Mouse (Mus musculus) limb, embryonic 13.5 days (tissue): ENCODE measurements at regions not wholly inside any gene's neighbourhood (a gene's known extent, or its start where the extent isn't known, plus 50 kb on each side); places are given as distances from the start of the nearest gene placed in this dataset.

Experiments
- ATAC-seq: fragments of 200-750 bp; cut with Nextera tagmentation; 2 replicates; pipeline ENCODE4 v1.8.0; 2017; ENCODE audit warnings: low read depth, moderate number of reproducible peaks, moderate TSS enrichment; ENCODE audit not compliant: low FRiP score
- H3K27ac ChIP-seq: fragments of 300-500 bp; sonication (generic); 2 replicates; pipeline ENCODE4 v1.5.1; 2015; ENCODE audit warnings: inconsistent platforms, mild to moderate bottlenecking, moderate library complexity
- H3K27me3 ChIP-seq: fragments of 300-500 bp; sonication (generic); 2 replicates; pipeline ENCODE4 v1.6.1; 2015; ENCODE audit warnings: mild to moderate bottlenecking, inconsistent platforms
- H3K36me3 ChIP-seq: fragments of 300-500 bp; sonication (generic); 2 replicates; pipeline ENCODE4 v1.6.1; 2015; ENCODE audit warnings: inconsistent platforms, mild to moderate bottlenecking, moderate library complexity
- H3K4me1 ChIP-seq: fragments of 300-500 bp; sonication (generic); 2 replicates; pipeline ENCODE4 v1.6.1; 2015; ENCODE audit warnings: inconsistent platforms
- H3K4me2 ChIP-seq: fragments of 300-500 bp; sonication (generic); replicated peaks from 2 replicates; pipeline ENCODE4 v1.6.1; 2015; ENCODE audit warnings: inconsistent platforms, mild to moderate bottlenecking, moderate library complexity
- H3K4me3 ChIP-seq: fragments of 300-500 bp; sonication (generic); 2 replicates; pipeline ENCODE4 v1.5.1; 2015; ENCODE audit warnings: moderate library complexity, mild to moderate bottlenecking, inconsistent platforms
- H3K9ac ChIP-seq: fragments of 300-500 bp; sonication (generic); 2 replicates; pipeline ENCODE4 v1.6.1; 2015; ENCODE audit warnings: mild to moderate bottlenecking, inconsistent platforms
- H3K9me3 ChIP-seq: fragments of 300-500 bp; sonication (generic); 2 replicates; pipeline ENCODE4 v1.6.1; 2016; ENCODE audit warnings: inconsistent platforms
- WGBS: fragments of 180-500 bp; shearing (Covaris S2); methylation state at CpG from one replicate; pipeline ENCODE4 v1.1.7; 2015; 5-methylcytosine and 5-hydroxymethylcytosine counted together

DNA sequence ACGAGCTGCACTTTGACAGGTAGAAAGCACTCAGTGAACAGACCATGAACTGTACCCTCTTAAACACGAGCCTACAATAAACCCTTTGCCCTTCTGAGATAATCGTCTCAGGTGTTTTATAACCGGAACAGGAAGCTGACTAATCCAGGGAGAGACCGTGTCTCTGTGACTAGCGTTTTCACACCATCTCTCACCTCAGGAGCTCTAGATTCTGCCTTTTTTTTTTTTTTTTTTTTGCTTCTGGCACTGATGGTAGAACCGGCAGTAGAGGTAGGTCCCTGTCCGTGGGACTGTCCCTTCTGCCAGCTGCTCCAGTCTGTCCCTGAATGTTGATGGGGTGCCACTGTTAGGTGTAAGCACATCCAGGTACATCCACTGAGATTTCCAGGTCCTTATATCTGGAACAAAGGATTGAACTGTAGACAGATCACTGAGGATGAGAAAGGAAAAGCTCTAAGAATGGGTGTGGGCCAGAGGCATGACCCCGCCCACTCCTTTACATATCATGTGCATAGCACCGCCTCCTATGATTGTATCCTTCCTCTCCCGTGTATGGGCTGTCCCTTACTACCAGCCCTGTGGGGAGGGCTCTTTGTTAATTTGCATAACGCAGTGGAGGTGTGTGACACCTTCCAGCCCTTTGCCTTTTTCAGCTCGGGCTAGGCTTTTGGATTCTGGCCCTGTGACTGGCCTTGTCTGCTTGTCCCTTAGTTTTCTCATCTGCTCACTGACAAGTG, 70.7 kb upstream of the Lrpap1 start:
- Histone ChIP-seq H3K4me2 (no peak overlapping the region), H3K4me3 (no peak overlapping the region), H3K9ac (no peak overlapping the region), H3K27ac (no peak overlapping the region), H3K9me3 (no peaks in the 10 kb centered on the region), H3K36me3 (no peaks in the 10 kb centered on the region), H3K27me3 (no peaks in the 10 kb centered on the region), H3K4me1 (peaks cover 10% of the 10 kb centered on the region; the same call in 1 of the 2 replicates)
- no peak for ATAC-seq
- WGBS, result 35% methylated on average over 13 of the region's 13 CpGs

DNA sequence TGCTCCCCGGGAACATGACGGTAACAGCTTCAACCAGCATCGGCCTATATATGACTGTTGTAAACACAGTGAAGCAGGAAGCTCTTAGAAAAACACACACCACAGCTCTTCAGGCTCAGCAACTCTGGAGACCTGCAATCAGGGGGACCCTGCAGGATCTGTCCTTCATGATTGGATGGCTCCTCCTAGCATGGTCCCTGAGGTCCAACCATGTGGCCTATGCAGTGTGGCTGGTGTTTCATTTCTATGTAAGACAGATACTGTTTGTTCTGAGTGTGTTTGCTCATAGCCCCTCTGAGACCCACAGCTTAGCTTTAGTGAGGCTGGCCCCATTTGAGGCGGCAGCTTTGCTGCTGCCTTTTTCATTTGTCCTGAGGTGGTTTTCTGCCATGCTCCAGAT, 68.8 kb upstream of the Lrpap1 start:
- Histone ChIP-seq H3K27me3 (no peaks in the 10 kb centered on the region), H3K4me3 (no peak overlapping the region), H3K4me2 (no peak overlapping the region), H3K27ac (peak overlapping the region; percentile 48; the same call in 1 of the 2 replicates), H3K9me3 (no peaks in the 10 kb centered on the region), H3K9ac (no peak overlapping the region), H3K36me3 (no peaks in the 10 kb centered on the region), H3K4me1 (peaks cover 24% of the 10 kb centered on the region)
- WGBS, result 35% methylated on average over 4 of the region's 4 CpGs
- ATAC-seq, result no peak

- WGBS, result 64% methylated on average over 3 of the region's 3 CpGs
- ATAC-seq, result no peak
- no peak overlapping the region for H3K4me2 ChIP-seq
- 0 out of 2 replicates have a peak, but pooled peaks cover 10% of the 10 kb centered on the region for H3K9me3 ChIP-seq
- H3K9ac ChIP-seq, result no peak overlapping the region
- no peaks in the 10 kb centered on the region for H3K27me3 ChIP-seq
- peaks cover 24% of the 10 kb centered on the region for H3K4me1 ChIP-seq
- no peak overlapping the region for H3K27ac ChIP-seq
- no peaks in the 10 kb centered on the region for H3K36me3 ChIP-seq
- no peak overlapping the region for H3K4me3 ChIP-seq
Observed at GRCm38 (mm10) chr5:35171336-35171735, 65.8 kb upstream of the Lrpap1 start.

DNA sequence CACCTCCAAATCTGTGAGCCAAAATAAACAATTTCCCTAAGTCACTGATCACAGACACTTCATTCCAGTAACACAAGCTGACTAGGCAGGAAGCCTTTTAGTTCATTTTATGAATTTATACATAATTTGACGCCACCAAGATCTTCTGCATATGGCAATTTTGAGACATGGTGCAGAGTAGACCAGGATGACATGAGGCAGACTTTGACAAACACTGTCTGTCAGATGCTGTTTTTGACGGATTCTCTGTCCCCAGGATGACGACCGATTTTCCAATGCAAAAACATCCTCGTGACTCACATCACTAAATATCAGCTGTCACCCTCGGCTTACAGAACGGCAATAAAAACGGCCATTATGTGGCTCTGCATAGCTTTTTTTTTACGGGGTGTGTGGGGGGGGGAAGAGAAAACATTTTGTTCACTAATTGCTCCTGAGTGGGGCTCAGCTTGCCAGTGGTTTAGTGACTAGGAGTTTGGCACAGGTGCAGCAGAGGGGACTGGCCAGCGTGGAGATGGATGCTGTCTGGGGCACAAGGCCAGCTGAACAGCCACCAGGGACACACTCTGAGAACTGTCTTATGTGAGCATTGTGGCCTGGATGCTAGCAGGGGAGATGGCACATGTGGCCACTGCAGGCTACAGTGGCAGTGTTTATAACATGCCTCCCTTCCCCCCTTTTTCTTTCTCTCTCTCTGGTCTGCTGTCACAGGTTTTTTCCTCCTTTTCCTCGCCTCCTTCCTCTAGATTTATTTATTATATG, 65.0 kb upstream of the Lrpap1 start:
- Histone ChIP-seq H3K36me3 (no peaks in the 10 kb centered on the region), H3K27ac (peak overlapping the region; percentile 7; the same call in 1 of the 2 replicates), H3K9ac (no peak overlapping the region), H3K4me1 (peaks cover 24% of the 10 kb centered on the region), H3K4me2 (no peak overlapping the region), H3K4me3 (no peak overlapping the region), H3K27me3 (no peaks in the 10 kb centered on the region), H3K9me3 (0 out of 2 replicates have a peak, but pooled peaks cover 10% of the 10 kb centered on the region)
- WGBS, result 46% methylated on average over 11 of the region's 11 CpGs
- no peak for ATAC-seq

DNA sequence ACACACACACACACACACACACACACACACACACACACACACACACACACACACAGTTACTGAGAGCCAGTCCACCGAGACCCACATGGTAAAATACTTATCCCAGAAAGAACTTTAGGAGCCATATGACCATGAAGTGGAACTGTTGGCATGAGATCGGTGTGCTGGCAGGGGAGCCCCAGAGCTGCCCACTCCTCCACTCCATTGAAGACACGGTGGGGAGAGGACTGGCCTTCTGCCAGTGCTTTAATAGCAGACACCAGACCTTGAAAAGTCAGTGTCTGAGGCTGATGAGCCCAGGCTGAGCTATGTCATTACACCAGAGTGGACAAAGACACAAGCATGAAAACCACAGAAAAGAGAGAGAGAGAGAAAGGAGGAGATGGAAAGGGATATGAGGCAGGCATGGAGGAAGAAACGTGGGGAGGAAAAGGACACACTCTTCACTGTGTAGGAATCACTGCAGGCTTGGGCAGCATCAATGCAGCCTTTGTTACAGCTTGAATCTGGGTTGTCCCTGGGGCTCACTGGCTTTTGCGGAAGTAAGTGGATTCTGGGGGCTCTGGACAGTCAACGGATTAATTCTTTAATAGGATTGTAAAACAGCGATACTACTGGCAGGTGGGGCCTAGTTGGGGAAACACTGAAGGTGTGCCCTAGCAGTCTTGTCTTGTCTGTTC, 64.2 kb upstream of the Lrpap1 start:
- no peaks in the 10 kb centered on the region for H3K36me3 ChIP-seq
- 61% methylated on average over 7 of the region's 7 CpGs for WGBS
- ATAC-seq, result peak; percentile 63; the same call in 1 of the 2 replicates
- H3K4me2 ChIP-seq, result no peak overlapping the region
- H3K9ac ChIP-seq, result no peak overlapping the region
- H3K4me3 ChIP-seq, result no peak overlapping the region
- peaks cover 21% of the 10 kb centered on the region for H3K4me1 ChIP-seq
- H3K9me3 ChIP-seq, result 0 out of 2 replicates have a peak, but pooled peaks cover 10% of the 10 kb centered on the region
- peak overlapping the region; percentile 7; the same call in 1 of the 2 replicates for H3K27ac ChIP-seq
- no peaks in the 10 kb centered on the region for H3K27me3 ChIP-seq

- H3K4me3 ChIP-seq, result no peak overlapping the region
- H3K9ac ChIP-seq, result no peak overlapping the region
- H3K4me2 ChIP-seq, result no peak overlapping the region
- H3K9me3 ChIP-seq, result 0 out of 2 replicates have a peak, but pooled peaks cover 10% of the 10 kb centered on the region
- no peaks in the 10 kb centered on the region for H3K36me3 ChIP-seq
- peaks cover 15% of the 10 kb centered on the region for H3K4me1 ChIP-seq
- WGBS, result 75% methylated on average over 5 of the region's 5 CpGs
- no peak for ATAC-seq
- H3K27me3 ChIP-seq, result no peaks in the 10 kb centered on the region
- peak overlapping the region; percentile 15; the same call in 1 of the 2 replicates for H3K27ac ChIP-seq
Observed at GRCm38 (mm10) chr5:35168853-35169252, 63.3 kb upstream of the Lrpap1 start.

DNA sequence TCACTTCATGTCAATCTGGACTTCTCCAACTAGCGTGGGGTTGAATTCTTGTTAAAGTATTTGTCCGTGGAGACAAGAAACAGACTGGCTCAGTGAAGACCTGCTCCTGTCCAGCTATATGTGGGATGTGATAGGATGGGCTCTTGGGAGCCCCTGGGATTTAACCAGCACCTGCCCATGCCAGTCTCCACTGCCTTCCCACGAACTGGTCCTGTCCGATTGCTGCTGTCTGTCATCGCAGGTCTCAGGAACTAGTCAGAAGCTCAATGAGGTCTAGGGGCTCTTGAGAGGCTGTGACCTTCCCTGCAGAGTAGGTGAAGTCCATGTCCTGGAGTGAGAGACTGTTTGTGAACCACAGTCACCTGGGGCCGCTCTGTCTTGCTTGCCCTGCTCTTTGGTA, 62.8 kb upstream of the Lrpap1 start:
- Histone ChIP-seq H3K27ac (peak overlapping the region; percentile 15; the same call in 1 of the 2 replicates), H3K9ac (no peak overlapping the region), H3K36me3 (no peaks in the 10 kb centered on the region), H3K27me3 (no peaks in the 10 kb centered on the region), H3K4me2 (no peak overlapping the region), H3K9me3 (0 out of 2 replicates have a peak, but pooled peaks cover 10% of the 10 kb centered on the region), H3K4me1 (peaks cover 15% of the 10 kb centered on the region), H3K4me3 (no peak overlapping the region)
- 89% methylated on average over 6 of the region's 6 CpGs for WGBS
- ATAC-seq, result no peak

DNA sequence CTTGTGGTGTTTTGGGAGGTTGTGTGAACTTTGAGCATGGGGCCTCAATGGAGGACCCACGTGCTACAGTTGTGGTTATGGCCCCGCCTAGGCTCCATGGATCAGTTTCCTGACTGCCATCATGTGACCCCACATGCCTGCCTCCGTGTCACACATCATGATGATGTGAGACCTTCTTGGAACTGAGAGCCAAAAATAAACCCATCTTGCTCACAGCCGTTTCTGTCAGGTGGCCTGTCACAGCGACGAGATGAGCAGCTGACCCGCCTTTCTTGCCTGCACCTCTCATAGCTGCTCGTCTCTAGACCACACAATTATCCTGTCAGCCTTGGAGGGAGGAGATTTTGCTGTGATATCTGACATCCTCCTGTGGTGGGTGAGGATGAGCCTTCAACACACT, 60.4 kb upstream of the Lrpap1 start:
- Histone ChIP-seq H3K4me2 (no peak overlapping the region), H3K9ac (no peak overlapping the region), H3K4me3 (no peak overlapping the region), H3K4me1 (peaks cover 11% of the 10 kb centered on the region), H3K9me3 (0 out of 2 replicates have a peak, but pooled peaks cover 10% of the 10 kb centered on the region), H3K27me3 (no peaks in the 10 kb centered on the region), H3K27ac (no peak overlapping the region), H3K36me3 (no peaks in the 10 kb centered on the region)
- WGBS, result 71% methylated on average over 8 of the region's 8 CpGs
- ATAC-seq, result no peak

- no peak for ATAC-seq
- no peak overlapping the region for H3K27ac ChIP-seq
- H3K4me1 ChIP-seq, result peaks cover 7% of the 10 kb centered on the region
- no peak overlapping the region for H3K9ac ChIP-seq
- H3K36me3 ChIP-seq, result no peaks in the 10 kb centered on the region
- 0 out of 2 replicates have a peak, but pooled peaks cover 10% of the 10 kb centered on the region for H3K9me3 ChIP-seq
- WGBS, result 72% methylated on average over 2 of the region's 2 CpGs
- H3K27me3 ChIP-seq, result no peaks in the 10 kb centered on the region
- H3K4me2 ChIP-seq, result no peak overlapping the region
- H3K4me3 ChIP-seq, result no peak overlapping the region
Observed at GRCm38 (mm10) chr5:35165459-35165858, 59.9 kb upstream of the Lrpap1 start.

- Histone ChIP-seq H3K27me3 (no peaks in the 10 kb centered on the region), H3K36me3 (no peaks in the 10 kb centered on the region), H3K4me1 (peaks cover 29% of the 10 kb centered on the region), H3K4me3 (no peak overlapping the region), H3K9me3 (0 out of 2 replicates have a peak, but pooled peaks cover 5% of the 10 kb centered on the region), H3K4me2 (no peak overlapping the region), H3K9ac (no peak overlapping the region), H3K27ac (no peak overlapping the region)
- no peak for ATAC-seq
- 80% methylated on average over 4 of the region's 4 CpGs for WGBS
Observed at GRCm38 (mm10) chr5:35162607-35163006, 57.0 kb upstream of the Lrpap1 start.

DNA sequence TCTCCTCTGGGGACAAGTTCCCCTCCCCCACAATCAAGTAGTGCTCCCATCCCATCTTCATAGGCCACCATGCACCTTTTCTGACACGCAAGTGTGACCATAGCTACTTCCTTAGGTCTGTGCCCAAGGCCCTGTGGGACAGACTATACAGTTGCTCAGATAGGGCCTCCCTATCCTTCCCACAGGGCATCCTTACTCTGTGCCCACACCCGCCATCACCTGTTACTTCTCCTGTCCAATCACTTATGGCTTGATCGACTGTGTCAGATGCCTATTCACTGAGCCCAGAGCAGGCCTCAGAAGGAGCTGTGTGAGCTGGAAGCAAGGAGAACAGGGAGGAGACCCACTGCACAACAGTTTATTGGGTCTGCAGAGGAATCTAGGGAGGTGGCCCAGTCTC, 56.6 kb upstream of the Lrpap1 start:
- Histone ChIP-seq H3K9ac (no peak overlapping the region), H3K27ac (no peak overlapping the region), H3K36me3 (no peaks in the 10 kb centered on the region), H3K4me1 (peaks cover 29% of the 10 kb centered on the region), H3K27me3 (no peaks in the 10 kb centered on the region), H3K4me3 (no peak overlapping the region), H3K4me2 (no peak overlapping the region), H3K9me3 (no peaks in the 10 kb centered on the region)
- WGBS, result 91% methylated on average over 3 of the region's 3 CpGs
- no peak for ATAC-seq
